In the genomic region with DNA sequence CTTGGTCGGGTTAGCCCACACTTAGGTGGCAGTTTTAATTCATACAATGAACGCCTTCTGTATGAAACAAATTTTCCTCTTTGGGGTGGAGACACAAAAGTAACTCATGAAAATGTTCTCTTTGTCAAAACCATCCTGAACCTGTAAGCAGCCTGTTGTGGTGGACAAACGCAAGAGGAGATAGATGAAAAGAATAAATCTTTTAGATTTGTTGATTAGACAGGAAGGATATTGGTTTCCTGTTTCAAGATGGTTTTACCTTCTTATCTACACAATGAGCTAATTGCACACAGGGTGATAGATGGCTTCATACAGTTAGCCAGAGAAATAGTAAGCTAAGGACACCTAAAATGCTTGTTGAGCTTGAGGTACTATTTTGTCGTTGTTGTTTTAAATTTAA, we compare ENCODE assay signal across 30 mouse cellular contexts. TPM values are rescaled to one million over a fixed set of nuclear protein-coding genes. Genes with fewer than 3 reads are reported as not detected.
DNase-seq lines count a peak whose midpoint lies in the region; ATAC-seq and TF ChIP-seq lines count a peak whose summit lies in the region.
"Had no signal": no experiment of that assay in that cellular context is flagged by ENCODE, and none has a peak within 500 bp of the region (broad histone marks: within the 10 kb centered on the region; RNA-seq: fewer than 3 reads in every experiment).

No protein-coding gene starts in this region.

- 25% methylated on average over 4 of the region's 4 CpGs for WGBS in thymus, adult 2 months

- peak; percentile 18 for DNase-seq in CD4-positive, CD25-positive, alpha-beta regulatory T cell, adult 2 months (ENCODE audit: low read depth, low spot score)
- DNase-seq in induced T-regulatory cell, adult 2 months (ENCODE audit: low read depth), result peak; percentile 29
- peak; percentile 28 for DNase-seq in naive thymus-derived CD4-positive, alpha-beta T cell, adult 2 months (ENCODE audit: low read depth)
- DNase-seq in urinary bladder, postnatal 25 days (ENCODE audit: low spot score), result no peak
- no peak for DNase-seq in thymus, adult 2 months
- DNase-seq: adrenal gland, postnatal 10 days; adrenal gland, postnatal 36 days; cerebellum, adult 2 months; cerebellum, postnatal 10 days; cerebellum, postnatal 36 days; embryo, embryonic 11 days; gastrocnemius, postnatal 10 days; gastrocnemius, postnatal 36 days; heart, adult 2 months had no signal

- H3K27ac ChIP-seq in thymus, adult 2 months (ENCODE audit: control insufficient read depth, insufficient read depth, low read length), result no peak overlapping the region
- H3K27ac ChIP-seq: embryonic facial prominence, embryonic 10.5 days; embryonic facial prominence, embryonic 13.5 days; forebrain, embryonic 10.5 days; forebrain, embryonic 13.5 days; heart, adult 2 months; heart, embryonic 10.5 days; hindbrain, embryonic 12.5 days; hindbrain, embryonic 15.5 days had no signal

- no peak overlapping the region for H3K4me3 ChIP-seq in thymus, adult 2 months (ENCODE audit: control insufficient read depth, insufficient read depth, low read length)
- H3K4me3 ChIP-seq: embryonic facial prominence, embryonic 10.5 days; embryonic facial prominence, embryonic 13.5 days; forebrain, embryonic 10.5 days; forebrain, embryonic 13.5 days; heart, adult 2 months; heart, embryonic 10.5 days; hindbrain, embryonic 12.5 days; hindbrain, embryonic 15.5 days had no signal

- H3K36me3 ChIP-seq in thymus, adult 2 months (ENCODE audit: control insufficient read depth, insufficient read depth, low read length), result no peaks in the 10 kb centered on the region
- H3K36me3 ChIP-seq: embryonic facial prominence, embryonic 10.5 days; embryonic facial prominence, embryonic 13.5 days; forebrain, embryonic 10.5 days; heart, embryonic 10.5 days; hindbrain, embryonic 12.5 days; hindbrain, embryonic 15.5 days had no signal

- no peak for TF ChIP-seq CTCF in thymus, adult 2 months (IDR thresholded peaks at IDR 0.05; ENCODE audit: borderline replicate concordance, control insufficient read depth, extremely low read depth, insufficient read depth, low read length, poor library complexity)

- no peak for ATAC-seq in erythroblast, adult 5-6 weeks (replicated peaks; ENCODE audit: low FRiP score, poor library complexity, severe bottlenecking)
- ATAC-seq: forebrain, embryonic 13.5 days; forebrain, embryonic 16.5 days; intestine, embryonic 16.5 days had no signal

- no peaks in the 10 kb centered on the region for H3K4me1 ChIP-seq in thymus, adult 2 months (replicated peaks; ENCODE audit: control insufficient read depth, insufficient read depth, low read length)
- H3K4me1 ChIP-seq: embryonic facial prominence, embryonic 10.5 days; embryonic facial prominence, embryonic 13.5 days; forebrain, embryonic 10.5 days; forebrain, embryonic 13.5 days; heart, embryonic 10.5 days; hindbrain, embryonic 12.5 days; hindbrain, embryonic 15.5 days had no signal

- no peak for TF ChIP-seq POLR2A in thymus, adult 2 months (IDR thresholded peaks at IDR 0.05; ENCODE audit: control insufficient read depth, extremely low read depth, insufficient read depth, low read length, poor library complexity)

- no peaks in the 10 kb centered on the region for H3K27me3 ChIP-seq in thymus, adult 2 months (ENCODE audit: control insufficient read depth, insufficient read depth, low read length)
- H3K27me3 ChIP-seq: embryonic facial prominence, embryonic 13.5 days; forebrain, embryonic 13.5 days; hindbrain, embryonic 12.5 days; hindbrain, embryonic 15.5 days had no signal

RNA-seq across cellular contexts. Expression of gene Il2, which starts 0.4 kb away (rescaled TPM):
- 6.1 TPM in 1 of 2 replicates, not detected in the other for total RNA-seq in erythroblast, adult 5-6 weeks (2015; ENCODE audit: low replicate concordance)
- not detected in 2 replicates for total RNA-seq in erythroblast, adult 5-6 weeks (2017; ENCODE audit: low replicate concordance)
- polyA plus RNA-seq in thymus, adult 2 months (2012; rRNA removed), result 0.18 TPM in 1 of 2 replicates, not detected in the other
- total RNA-seq: adrenal gland, adult 18-20 months; adrenal gland, postnatal 10 days; adrenal gland, postnatal 36 days; ES-E14; gastrocnemius, adult 18-20 months; gastrocnemius, postnatal 10 days; gastrocnemius, postnatal 36 days; granulocyte monocyte progenitor cell, adult 5-6 weeks; heart, adult 2 months; heart, postnatal 25 days; hematopoietic stem cell, adult 5-6 weeks had no signal
- polyA plus RNA-seq: heart, adult 2 months had no signal

Comparison
In these comparisons a context has a peak if more than half of its experiments do, and no peak if none do; other contexts are left out.
1. DNase-seq: peak in CD4-positive, CD25-positive, alpha-beta regulatory T cell, adult 2 months (single experiment), induced T-regulatory cell, adult 2 months (single experiment) and naive thymus-derived CD4-positive, alpha-beta T cell, adult 2 months (single experiment); none in urinary bladder, postnatal 25 days (single experiment) and thymus, adult 2 months (single experiment).